Mouse (Mus musculus) neutrophil, adult 65 days (primary cell): ENCODE measurements around the gene Speer4e. TPM values are rescaled to one million over a fixed set of nuclear protein-coding genes. Genes with fewer than 3 reads are reported as not detected.

Experiments used
- total RNA-seq: library from RNA; stranded (reverse); gene quantifications from 2 replicates; pipeline ENCODE4 v1.2.4, GENCODE M21; 2023

Speer4e gene
- total RNA-seq = not detected in 2 replicates

GRCm38 (mm10) chr5:14938329-14938728, at the start of gene Speer4e:
Gene Speer4e (minus strand): TSS chr5:14938429.

GRCm38 (mm10) chr5:14978835-14979234, 40.6 kb upstream of the Speer4e start, which contains the start of gene Gm10354:
Gene Gm10354 (minus strand): TSS chr5:14978935.

GRCm38 (mm10) chr5:14914799-14915198, 23.4 kb downstream of the Speer4e start, which contains the start of gene Gm9758:
Gene Gm9758 (minus strand): TSS chr5:14914899.

Other genes with a start within 250 kb of the Speer4e start
- not detected in 2 replicates for gene Gm9758, start 23.5 kb downstream of the Speer4e start, total RNA-seq
- not detected in 2 replicates for gene Gm10354, start 40.5 kb upstream of the Speer4e start, total RNA-seq
- gene Gm17019, start 94.6 kb upstream of the Speer4e start, total RNA-seq = not detected in 2 replicates